Mouse (Mus musculus) lung, embryonic 15.5 days (tissue): Measurements from ENCODE around the gene Ankrd27. TPM values are rescaled to one million over a fixed set of nuclear protein-coding genes. Genes with fewer than 3 reads are reported as not detected.

Experiments
- ATAC-seq: fragments of 200-750 bp; cut with Nextera tagmentation; 2 replicates; pipeline ENCODE4 v1.8.0; 2017; ENCODE audit warnings: moderate number of reproducible peaks, borderline replicate concordance; ENCODE audit not compliant: low FRiP score, low TSS enrichment; ENCODE audit errors: extremely low read depth
- H3K27ac ChIP-seq: fragments of 300-500 bp; sonication (generic); 2 replicates; pipeline ENCODE4 v1.5.1; 2015; ENCODE audit warnings: moderate library complexity, mild to moderate bottlenecking, inconsistent platforms
- H3K27me3 ChIP-seq: fragments of 300-500 bp; sonication (generic); 2 replicates; pipeline ENCODE4 v1.6.1; 2015; ENCODE audit warnings: inconsistent platforms
- H3K36me3 ChIP-seq: fragments of 300-500 bp; sonication (generic); 2 replicates; pipeline ENCODE4 v1.6.1; 2015; ENCODE audit warnings: inconsistent platforms
- H3K4me1 ChIP-seq: fragments of 300-500 bp; sonication (generic); 2 replicates; pipeline ENCODE4 v1.6.1; 2015; ENCODE audit warnings: inconsistent platforms
- H3K4me2 ChIP-seq: fragments of 300-500 bp; sonication (generic); 2 replicates; pipeline ENCODE4 v1.6.1; 2015; ENCODE audit warnings: inconsistent platforms, mild to moderate bottlenecking, moderate library complexity
- H3K4me3 ChIP-seq: fragments of 300-500 bp; sonication (generic); 2 replicates; pipeline ENCODE4 v1.5.1; 2015; ENCODE audit warnings: mild to moderate bottlenecking, inconsistent platforms
- H3K9ac ChIP-seq: fragments of 300-500 bp; sonication (generic); 2 replicates; pipeline ENCODE4 v1.6.1; 2015; ENCODE audit warnings: inconsistent platforms
- H3K9me3 ChIP-seq: fragments of 300-500 bp; sonication (generic); 2 replicates; pipeline ENCODE4 v1.6.1; 2016; ENCODE audit warnings: inconsistent platforms
- WGBS: fragments of 180-500 bp; shearing (Covaris S2); methylation state at CpG from one replicate; pipeline ENCODE4 v1.1.7; 2015; 5-methylcytosine and 5-hydroxymethylcytosine counted together
- polyA plus RNA-seq: library from polyadenylated mRNA; unstranded; fragments of >200 nt; fragmentation: Nextera tagmentation; extraction: Ambion mirVana; gene quantifications from 2 replicates; pipeline ENCODE4 v1.2.1, GENCODE M21; 2015

Gene Ankrd27
- polyA plus RNA-seq, 1 experiment from 2014 or later, result 33.8 TPM

DNA sequence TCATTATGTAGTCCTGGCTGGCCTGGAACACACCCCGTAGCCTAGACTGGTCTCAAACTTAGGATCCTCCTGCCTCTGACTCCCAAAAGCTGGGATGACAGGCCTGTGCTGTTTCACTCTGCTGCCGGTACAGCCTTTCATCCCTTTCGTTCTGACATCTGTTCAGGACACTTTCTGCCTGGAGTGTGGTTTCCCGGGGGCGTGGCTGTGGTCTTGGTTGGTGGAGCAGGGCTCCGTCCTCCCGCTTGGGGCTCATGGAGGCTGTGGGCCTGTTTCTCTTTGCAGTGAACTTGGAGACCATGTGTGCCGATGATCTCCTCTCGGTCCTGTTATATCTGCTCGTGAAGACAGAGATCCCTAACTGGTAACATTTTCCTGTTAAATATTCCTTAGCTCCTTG is 20.8 kb downstream of the Ankrd27 start:
- H3K27me3 ChIP-seq, result no peaks in the 10 kb centered on the region
- no peak overlapping the region for H3K4me3 ChIP-seq
- no peak overlapping the region for H3K27ac ChIP-seq
- H3K4me2 ChIP-seq, result no peak overlapping the region
- no peak overlapping the region for H3K9ac ChIP-seq
- no peaks in the 10 kb centered on the region for H3K4me1 ChIP-seq
- no peaks in the 10 kb centered on the region for H3K9me3 ChIP-seq
- WGBS, result 88% methylated on average over 10 of the region's 10 CpGs
- ATAC-seq, result no peak
- peaks cover 58% of the 10 kb centered on the region for H3K36me3 ChIP-seq

DNA sequence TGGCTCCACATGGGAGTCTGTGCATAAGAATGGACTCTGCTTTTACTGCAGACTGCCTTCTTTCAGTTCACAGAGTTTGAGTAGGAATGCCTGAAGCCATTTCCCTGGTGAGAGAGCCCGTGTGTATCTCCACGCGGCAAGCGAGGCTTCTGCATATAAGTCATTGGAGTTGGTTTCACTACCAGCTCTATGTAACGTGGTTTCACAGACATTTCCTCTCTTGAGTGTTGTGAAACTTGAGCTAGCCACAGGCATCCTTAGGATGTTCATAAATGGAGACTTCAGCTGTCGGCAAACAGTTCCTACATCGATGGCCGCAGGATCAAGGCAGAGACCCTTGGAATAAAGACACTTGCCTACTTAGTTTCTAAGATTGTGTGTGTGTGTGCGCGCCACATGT is 23.2 kb downstream of the Ankrd27 start:
- Histone ChIP-seq H3K4me2 (no peak overlapping the region), H3K27ac (no peak overlapping the region), H3K9ac (no peak overlapping the region), H3K36me3 (peaks cover 56% of the 10 kb centered on the region), H3K27me3 (no peaks in the 10 kb centered on the region), H3K4me1 (no peaks in the 10 kb centered on the region), H3K9me3 (no peaks in the 10 kb centered on the region), H3K4me3 (no peak overlapping the region)
- ATAC-seq, result no peak
- WGBS, result 87% methylated on average over 10 of the region's 10 CpGs

DNA sequence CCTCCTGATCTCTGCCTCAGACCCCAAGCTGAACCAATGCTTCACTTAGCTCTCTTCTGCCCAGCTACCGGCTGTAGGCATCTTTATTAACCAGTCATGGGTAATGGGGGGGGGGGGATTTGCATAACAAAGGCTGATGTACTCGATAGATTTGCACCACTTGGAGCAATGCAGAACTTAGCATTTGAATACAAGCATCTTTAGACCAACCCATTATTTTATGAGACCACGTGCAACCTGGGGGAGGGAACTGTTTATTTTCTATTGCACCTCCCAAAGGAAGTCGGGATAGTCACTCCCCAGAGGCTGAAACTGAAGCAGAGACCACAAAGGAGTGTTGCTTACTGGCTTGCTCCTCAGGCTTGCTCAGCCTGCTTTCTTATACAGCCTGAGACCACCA is 31.5 kb downstream of the Ankrd27 start:
- no peak overlapping the region for H3K4me2 ChIP-seq
- no peak for ATAC-seq
- H3K9ac ChIP-seq, result no peak overlapping the region
- WGBS, result 72% methylated on average over 4 of the region's 4 CpGs
- H3K4me3 ChIP-seq, result no peak overlapping the region
- H3K27ac ChIP-seq, result no peak overlapping the region
- no peaks in the 10 kb centered on the region for H3K27me3 ChIP-seq
- peaks cover 38% of the 10 kb centered on the region for H3K36me3 ChIP-seq
- H3K9me3 ChIP-seq, result no peaks in the 10 kb centered on the region
- no peaks in the 10 kb centered on the region for H3K4me1 ChIP-seq

DNA sequence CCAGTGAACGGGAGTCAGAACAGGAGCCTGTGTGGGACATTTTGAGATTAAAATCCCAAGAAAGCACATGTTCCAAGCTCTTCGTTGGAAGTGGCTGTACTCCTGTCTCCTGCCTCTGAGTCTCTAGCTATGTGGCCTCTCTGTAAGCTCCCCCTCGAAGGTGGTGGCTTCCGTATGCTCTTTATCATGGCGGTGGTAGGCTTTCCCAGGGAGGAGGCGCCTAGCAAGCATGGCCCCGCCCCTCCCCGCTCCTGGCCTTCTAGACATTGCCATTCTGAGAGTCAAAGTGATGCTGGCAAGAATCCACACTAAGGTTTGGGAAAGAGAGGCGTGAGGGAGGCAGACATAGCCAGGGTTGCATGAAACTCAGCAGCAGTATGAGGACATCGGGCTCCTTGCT is 36.6 kb downstream of the Ankrd27 start:
- Histone ChIP-seq H3K4me2 (no peak overlapping the region), H3K36me3 (peaks cover 52% of the 10 kb centered on the region), H3K27ac (no peak overlapping the region), H3K27me3 (no peaks in the 10 kb centered on the region), H3K4me1 (no peaks in the 10 kb centered on the region), H3K9ac (no peak overlapping the region), H3K4me3 (no peak overlapping the region), H3K9me3 (no peaks in the 10 kb centered on the region)
- 86% methylated on average over 10 of the region's 10 CpGs for WGBS
- no peak for ATAC-seq

DNA sequence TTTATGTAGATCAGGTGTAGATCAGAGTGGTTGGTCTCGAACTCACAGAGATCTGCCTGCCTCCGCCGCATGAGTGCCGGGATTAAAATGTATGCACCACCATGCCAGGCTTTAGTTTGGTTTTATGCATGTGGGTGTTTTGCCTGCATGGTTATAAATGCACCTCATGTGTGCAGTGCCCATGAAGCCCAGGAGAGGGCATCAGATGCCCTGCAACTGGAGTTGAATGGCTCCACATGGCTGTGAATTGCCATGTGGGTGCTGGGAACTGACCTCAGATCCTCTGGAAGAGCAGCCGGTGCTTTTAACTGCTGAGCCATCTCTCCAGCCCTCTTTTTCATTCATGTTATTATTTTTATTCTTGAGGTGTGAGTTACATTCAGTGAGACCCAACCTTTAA is 40.0 kb downstream of the Ankrd27 start:
- Histone ChIP-seq H3K4me3 (no peak overlapping the region), H3K36me3 (peaks cover 60% of the 10 kb centered on the region)

DNA sequence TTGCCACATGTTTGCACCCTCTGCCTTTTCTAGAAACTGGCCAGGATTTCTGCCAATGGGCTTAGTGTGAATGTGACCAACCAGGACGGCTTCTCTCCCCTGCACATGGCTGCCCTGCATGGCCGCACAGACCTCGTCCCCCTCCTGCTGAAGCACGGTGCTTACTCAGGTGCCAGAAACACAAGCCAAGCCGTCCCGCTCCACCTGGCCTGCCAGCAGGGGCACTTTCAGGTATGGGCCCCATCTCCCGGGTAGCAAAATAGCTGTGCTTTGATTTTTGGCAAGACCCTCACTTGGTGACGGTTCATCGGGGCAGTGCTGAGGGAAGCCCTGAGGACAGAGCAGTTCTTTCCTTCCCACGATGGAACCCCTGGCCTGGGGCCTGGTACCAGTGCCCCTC is 41.3 kb downstream of the Ankrd27 start:
- H3K4me3 ChIP-seq, result no peak overlapping the region
- no peaks in the 10 kb centered on the region for H3K4me1 ChIP-seq
- 88% methylated on average over 10 of the region's 10 CpGs for WGBS
- no peaks in the 10 kb centered on the region for H3K9me3 ChIP-seq
- ATAC-seq, result no peak
- H3K4me2 ChIP-seq, result no peak overlapping the region
- no peak overlapping the region for H3K27ac ChIP-seq
- no peaks in the 10 kb centered on the region for H3K27me3 ChIP-seq
- no peak overlapping the region for H3K9ac ChIP-seq
- H3K36me3 ChIP-seq, result peaks cover 64% of the 10 kb centered on the region

More for the DNA sequence above, 40.0 kb downstream of the Ankrd27 start:
- no peak overlapping the region for H3K4me2 ChIP-seq
- no peaks in the 10 kb centered on the region for H3K9me3 ChIP-seq
- 96% methylated on average over 5 of the region's 5 CpGs for WGBS
- no peaks in the 10 kb centered on the region for H3K27me3 ChIP-seq
- no peaks in the 10 kb centered on the region for H3K4me1 ChIP-seq
- no peak overlapping the region for H3K9ac ChIP-seq
- ATAC-seq, result no peak
- H3K27ac ChIP-seq, result no peak overlapping the region

DNA sequence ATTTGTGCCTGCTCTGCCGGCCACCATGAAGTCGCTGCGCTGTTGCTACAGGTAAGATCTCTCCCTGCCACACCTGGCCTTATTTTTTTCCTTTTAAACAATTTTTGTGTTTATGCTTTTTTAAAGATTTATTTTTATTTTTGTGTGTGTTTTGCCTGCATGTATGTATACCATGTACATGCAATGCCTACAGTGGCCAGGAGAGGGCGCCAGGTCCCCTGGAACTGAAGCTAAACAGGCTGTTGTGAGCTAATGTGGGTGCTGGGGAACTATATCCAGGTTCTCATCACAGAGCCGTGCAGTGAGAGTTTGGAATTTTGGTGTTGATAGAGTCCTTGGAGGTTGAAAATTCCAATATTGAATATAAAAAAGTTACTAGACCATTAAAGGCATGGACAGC is 42.5 kb downstream of the Ankrd27 start:
- peaks cover 62% of the 10 kb centered on the region for H3K36me3 ChIP-seq
- ATAC-seq, result no peak

DNA sequence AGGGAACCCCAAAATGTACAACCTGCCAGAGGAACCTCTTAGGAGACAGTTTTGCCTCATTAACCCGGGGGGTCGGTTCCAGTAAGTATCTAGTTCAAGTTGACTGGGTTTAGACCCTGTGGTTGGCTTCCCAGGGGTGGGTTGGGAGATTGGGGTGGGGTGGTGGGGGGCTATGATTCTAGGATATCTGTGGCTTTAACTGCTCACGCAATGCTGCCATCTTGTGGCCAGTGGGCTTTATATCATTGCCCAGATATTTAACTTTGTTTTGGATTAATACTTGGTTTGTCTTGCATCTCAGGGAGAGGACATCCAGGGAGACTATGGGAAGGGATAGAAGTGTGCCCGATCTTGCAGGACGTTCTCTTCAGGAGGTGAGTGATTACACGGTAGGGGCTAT is 50.2 kb downstream of the Ankrd27 start:
- no peak overlapping the region for H3K9ac ChIP-seq
- no peak overlapping the region for H3K4me2 ChIP-seq
- no peaks in the 10 kb centered on the region for H3K4me1 ChIP-seq
- no peak for ATAC-seq
- H3K36me3 ChIP-seq, result peaks cover 56% of the 10 kb centered on the region
- no peak overlapping the region for H3K4me3 ChIP-seq
- H3K27ac ChIP-seq, result no peak overlapping the region
- H3K27me3 ChIP-seq, result no peaks in the 10 kb centered on the region
- WGBS, result 49% methylated on average over 6 of the region's 6 CpGs
- no peaks in the 10 kb centered on the region for H3K9me3 ChIP-seq

More for the DNA sequence above, 42.5 kb downstream of the Ankrd27 start:
- WGBS, result 75% methylated on average over 5 of the region's 5 CpGs
- no peaks in the 10 kb centered on the region for H3K4me1 ChIP-seq
- no peaks in the 10 kb centered on the region for H3K27me3 ChIP-seq
- no peak overlapping the region for H3K4me2 ChIP-seq
- H3K27ac ChIP-seq, result no peak overlapping the region
- no peak overlapping the region for H3K9ac ChIP-seq
- H3K4me3 ChIP-seq, result no peak overlapping the region
- H3K9me3 ChIP-seq, result no peaks in the 10 kb centered on the region

DNA sequence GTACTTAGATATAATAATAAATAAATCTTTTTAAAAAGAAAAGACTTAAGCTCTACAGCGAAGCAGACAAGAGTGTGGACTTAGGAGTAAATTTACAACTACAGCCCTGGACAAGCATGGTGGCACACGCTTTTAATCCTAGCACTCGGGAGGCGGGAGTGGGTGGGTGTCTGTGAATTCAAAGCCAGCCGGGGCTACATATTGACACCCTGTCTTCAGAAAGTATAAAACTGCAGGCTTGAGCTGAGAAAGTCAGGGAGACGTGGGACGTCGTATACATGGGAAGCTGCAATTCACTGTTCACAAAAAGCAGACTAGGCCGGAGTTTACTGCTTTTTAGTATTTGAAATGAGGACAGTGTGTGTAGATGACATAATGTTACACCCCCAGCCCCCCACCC is 50.8 kb downstream of the Ankrd27 start:
- Histone ChIP-seq H3K36me3 (peaks cover 56% of the 10 kb centered on the region), H3K27me3 (no peaks in the 10 kb centered on the region), H3K9ac (no peak overlapping the region), H3K4me1 (no peaks in the 10 kb centered on the region), H3K27ac (no peak overlapping the region), H3K4me3 (no peak overlapping the region), H3K4me2 (no peak overlapping the region), H3K9me3 (no peaks in the 10 kb centered on the region)
- 91% methylated on average over 9 of the region's 9 CpGs for WGBS
- ATAC-seq, result no peak

DNA sequence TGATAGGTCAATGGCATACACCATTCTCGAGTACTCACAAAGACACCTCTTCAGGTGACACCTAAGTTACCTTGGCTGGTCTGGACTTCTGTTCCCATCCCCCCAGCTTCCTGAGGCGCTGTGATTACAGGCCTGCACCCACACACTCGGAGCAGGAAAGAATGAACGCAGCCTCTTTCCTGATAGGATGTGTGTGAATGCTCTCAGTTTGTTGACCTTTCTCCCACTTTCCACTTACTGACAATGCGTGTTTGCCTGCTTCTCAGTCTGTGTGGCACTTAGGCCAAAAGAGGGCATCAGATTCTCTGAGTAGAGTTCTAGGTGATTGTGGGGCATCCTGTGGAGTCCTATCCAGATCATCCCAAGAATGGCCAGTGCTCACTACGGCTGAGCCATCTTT is 54.0 kb downstream of the Ankrd27 start:
- peaks cover 74% of the 10 kb centered on the region for H3K36me3 ChIP-seq

DNA sequence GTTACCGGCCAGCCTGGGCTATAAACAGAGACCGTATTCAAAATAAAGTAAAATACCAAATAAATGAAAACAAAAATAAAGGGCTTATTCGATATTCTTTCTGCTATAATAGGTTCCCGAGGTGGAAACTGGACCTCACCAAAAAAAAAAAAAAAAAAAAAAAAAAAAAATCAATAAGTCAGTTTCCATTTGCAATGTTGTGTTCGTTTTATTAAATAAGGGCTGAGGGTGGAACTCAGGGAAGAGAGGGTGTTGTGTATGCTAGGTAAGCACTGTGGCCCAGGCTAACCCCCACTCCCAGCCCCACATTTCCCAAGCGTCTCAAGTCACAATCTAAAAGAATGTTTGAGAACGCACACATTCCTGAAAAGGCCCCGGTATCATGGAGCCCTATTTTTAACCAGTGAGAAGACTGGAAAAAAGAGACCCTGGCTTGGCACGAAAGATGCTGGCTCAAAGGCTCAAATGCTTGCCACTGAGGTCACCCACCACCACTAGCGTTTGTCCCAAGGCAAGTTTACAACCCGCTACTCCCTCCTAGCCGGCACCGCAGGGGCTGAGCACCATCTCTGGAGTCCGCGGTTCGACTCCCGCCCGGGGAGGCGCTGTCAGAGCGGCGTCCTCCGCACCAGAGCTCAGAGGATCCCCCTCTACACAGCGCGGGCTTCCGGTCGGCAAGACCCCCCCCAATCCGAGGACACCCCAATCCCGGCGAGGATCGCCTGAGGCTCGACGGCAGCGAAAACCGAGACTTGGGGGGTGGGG is 60.5 kb downstream of the Ankrd27 start:
- Histone ChIP-seq H3K9me3 (no peaks in the 10 kb centered on the region), H3K27me3 (no peaks in the 10 kb centered on the region), H3K4me1 (peaks cover 9% of the 10 kb centered on the region; the same call in 1 of the 2 replicates), H3K9ac (peak overlapping the region; percentile 88), H3K27ac (peak overlapping the region; percentile 69), H3K36me3 (peaks cover 40% of the 10 kb centered on the region), H3K4me3 (peak overlapping the region; percentile 85), H3K4me2 (peak overlapping the region; percentile 56)
- ATAC-seq, result peak; percentile 64
- WGBS, result 6% methylated on average over 34 of the region's 34 CpGs

More for the DNA sequence above, 54.0 kb downstream of the Ankrd27 start:
- no peaks in the 10 kb centered on the region for H3K27me3 ChIP-seq
- no peak overlapping the region for H3K27ac ChIP-seq
- H3K4me2 ChIP-seq, result no peak overlapping the region
- H3K4me1 ChIP-seq, result no peaks in the 10 kb centered on the region
- H3K9me3 ChIP-seq, result no peaks in the 10 kb centered on the region
- ATAC-seq, result no peak
- H3K4me3 ChIP-seq, result no peak overlapping the region
- no peak overlapping the region for H3K9ac ChIP-seq
- 45% methylated on average over 6 of the region's 6 CpGs for WGBS

DNA sequence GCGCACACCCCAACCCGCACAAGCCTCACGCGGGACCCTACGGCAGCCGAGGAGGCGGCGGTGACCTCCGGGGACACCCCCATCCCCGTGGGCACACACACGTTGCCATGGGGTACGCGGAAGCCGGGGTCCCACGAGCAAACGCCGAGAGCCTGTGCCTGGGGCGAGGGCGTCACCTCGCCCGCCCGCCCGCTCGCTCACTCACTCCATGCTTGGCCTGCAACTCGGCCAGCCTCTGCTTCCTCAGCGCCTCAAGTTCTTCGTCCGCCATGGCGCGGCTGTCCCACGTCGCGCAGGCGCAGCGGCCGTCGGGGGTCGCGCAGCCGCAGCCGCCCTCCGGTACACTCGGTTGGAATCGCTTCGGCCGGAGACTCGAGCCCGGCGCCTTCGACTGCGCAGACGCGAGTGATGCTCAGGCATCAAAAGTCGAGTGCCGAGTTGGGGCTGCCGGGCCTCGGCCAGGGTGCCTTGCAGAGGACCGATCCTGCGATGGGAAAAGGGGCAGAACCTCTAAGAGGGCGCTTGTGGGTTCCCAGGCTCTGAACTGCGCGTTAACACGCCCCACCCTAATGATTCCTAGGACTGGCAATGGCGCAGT is 61.2 kb downstream of the Ankrd27 start, which contains the start of gene Pdcd5:
TSS of gene Pdcd5 (minus strand) at position 421 of the 598 bp plus-strand sequence.
- under 1% methylated on average over 59 of the region's 64 CpGs for WGBS
- Histone ChIP-seq H3K4me2 (peak within 1 kb of the TSS; percentile 73), H3K4me3 (peak within 1 kb of the TSS; percentile 85), H3K9ac (peak within 1 kb of the TSS; percentile 88), H3K9me3 (no peaks in the 10 kb centered on the region), H3K36me3 (peaks cover 35% of the 10 kb centered on the region), H3K27ac (peak within 1 kb of the TSS; percentile 69), H3K27me3 (no peaks in the 10 kb centered on the region), H3K4me1 (peaks cover 9% of the 10 kb centered on the region; the same call in 1 of the 2 replicates)
- ATAC-seq, result peak; percentile 89
